Mouse (Mus musculus) left cerebral cortex, postnatal 14 days (tissue): Measurements from ENCODE around the gene Ccdc181. TPM values are rescaled to one million over a fixed set of nuclear protein-coding genes. Genes with fewer than 3 reads are reported as not detected.

Source experiments
- DNase-seq, 2 experiments: peaks; one replicate each; pipeline ENCODE4 v3.0.0; 2021 to 2022; ENCODE audit warnings: low spot score in 2 of 2, mixed read lengths in 1 of 2
- intact Hi-C: fragments of 180-260 bp; cut with DNase I; formaldehyde crosslinking; loops from one replicate; pipeline ENCODE4 v1.15.1; 2025
- total RNA-seq, 2 experiments: library from RNA; stranded (reverse); gene quantifications; 2 replicates each; pipeline ENCODE4 v1.2.3; 2021

Ccdc181 gene
- total RNA-seq, 2 experiments from 2014 or later: 19.3 to 21.1 TPM

DNA sequence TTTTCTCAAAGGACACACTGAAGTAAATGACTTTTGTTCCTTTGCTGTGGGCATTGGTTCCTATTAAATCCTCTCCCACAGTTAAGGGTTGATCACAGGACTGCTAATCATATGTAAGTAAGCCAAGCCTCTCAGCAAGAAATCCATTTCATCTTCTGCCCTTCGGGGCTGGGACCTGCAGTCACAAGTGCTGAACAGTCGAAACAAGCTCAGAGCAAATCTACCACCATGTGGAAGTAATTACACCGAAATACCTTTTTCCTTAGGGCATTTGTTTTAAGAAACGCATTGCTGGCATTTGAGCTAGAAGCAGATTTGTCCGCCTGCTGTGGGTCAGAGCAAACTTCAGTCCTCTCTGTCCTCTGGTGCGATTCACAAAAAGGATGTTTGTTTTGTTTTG is 1.7 kb upstream of the Ccdc181 start:
- intact Hi-C loops: no loop called here
- DNase-seq: no peak

DNA sequence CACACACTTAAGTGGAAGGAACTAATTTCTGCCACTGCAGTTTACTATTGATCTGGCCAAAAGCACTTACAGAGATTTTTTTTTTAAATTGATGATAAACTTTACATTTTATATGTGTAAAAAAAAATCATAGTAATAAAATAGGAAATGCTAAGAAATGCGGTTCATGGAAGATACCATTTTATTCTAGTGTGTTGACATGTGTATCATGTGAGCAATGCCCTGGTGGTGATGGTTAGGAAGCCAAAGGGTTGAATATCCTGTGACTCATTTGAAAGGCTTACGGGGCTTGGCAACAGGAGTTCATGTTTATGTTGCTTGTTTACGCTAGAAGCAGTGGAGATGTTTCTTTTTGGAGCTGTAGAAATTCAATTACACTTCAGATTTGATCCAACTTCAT is 1.2 kb downstream of the Ccdc181 start:
- intact Hi-C loops: loop anchor here (2.0 kb wide), 1 partner anchor 28 kb away; the partner anchor contains the start of gene Slc19a2
- DNase-seq: no peak

DNA sequence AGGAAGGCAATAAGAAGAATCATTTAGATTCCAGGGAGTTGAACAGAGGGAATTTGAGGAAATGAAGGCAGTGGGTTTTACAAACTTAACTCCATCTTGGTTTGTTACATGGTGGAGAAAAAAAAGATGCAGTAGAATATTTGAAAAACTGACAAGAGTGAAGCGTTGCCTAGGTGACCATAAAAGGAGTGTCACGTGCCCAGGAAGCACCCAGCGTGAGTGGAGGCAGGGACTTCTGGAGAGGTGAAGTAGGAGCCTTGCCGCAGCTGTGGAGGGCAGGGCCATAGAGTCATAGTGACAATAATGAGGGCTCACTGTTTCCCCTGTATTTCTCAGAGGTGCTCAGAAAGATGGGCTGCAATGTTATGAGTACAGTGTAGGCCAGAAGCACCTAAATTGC is 3.9 kb downstream of the Ccdc181 start:
- no peak for DNase-seq
- intact Hi-C loops: no loop called here

DNA sequence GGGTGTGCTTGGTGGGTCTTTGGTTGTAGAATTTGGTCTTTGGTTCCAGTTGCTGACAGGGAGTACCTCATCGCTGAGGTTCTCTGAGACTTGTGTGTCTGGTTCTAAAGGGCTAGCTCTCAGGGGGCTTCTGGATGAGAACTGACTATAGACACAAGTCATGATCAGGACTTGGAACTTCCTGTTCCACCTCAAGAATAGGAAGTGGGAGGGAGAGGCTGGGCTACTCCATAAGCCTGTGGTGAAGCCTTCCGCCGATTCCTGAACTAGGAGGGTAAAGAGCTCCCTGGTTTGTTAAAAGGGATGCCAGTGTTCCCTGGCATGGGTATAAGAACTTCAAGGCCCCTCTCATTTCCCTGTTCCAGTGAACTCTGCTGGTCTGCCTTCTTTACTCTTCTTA is 8.6 kb downstream of the Ccdc181 start:
- DNase-seq: no peak
- intact Hi-C loops: no loop called here

DNA sequence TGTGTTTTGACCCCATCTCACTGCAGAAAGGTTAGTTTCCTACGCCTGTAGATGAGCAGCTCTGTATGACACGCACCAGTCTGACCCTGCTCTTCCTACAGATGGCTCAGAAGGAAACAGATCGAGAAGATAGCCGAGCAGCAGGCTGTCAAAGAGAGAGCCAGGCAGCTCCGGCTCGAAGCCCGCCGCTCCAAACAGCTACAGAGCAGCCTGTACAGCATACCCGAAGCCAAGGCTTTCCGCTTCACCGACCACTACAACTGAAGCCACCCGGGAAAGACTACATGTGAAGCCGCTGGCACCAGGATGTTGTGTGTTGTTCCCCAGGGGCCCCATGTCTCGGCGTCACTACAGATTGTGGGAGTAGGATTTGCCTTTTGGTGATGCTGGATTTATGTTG is 12.0 kb downstream of the Ccdc181 start:
- intact Hi-C loops: no loop called here
- DNase-seq: no peak

DNA sequence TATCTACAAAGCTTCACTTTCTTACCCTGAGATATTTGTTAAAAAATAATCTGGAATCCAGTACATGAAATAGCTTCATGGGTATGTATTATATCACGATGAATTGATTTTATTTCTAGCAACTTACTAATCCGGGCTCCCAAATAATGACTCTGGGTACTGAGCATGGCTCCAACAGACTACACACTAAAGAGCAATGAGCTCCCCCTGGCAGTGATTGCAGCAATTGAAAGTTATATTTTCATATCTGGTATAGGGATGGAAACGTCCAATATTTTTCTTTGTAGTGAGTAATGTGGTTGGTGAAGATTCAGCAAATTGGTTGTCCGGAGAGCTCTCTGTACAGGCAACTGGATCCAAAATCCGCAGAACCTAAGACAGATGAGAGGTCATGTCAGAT is 16.7 kb downstream of the Ccdc181 start:
- no peak for DNase-seq
- intact Hi-C loops: no loop called here

DNA sequence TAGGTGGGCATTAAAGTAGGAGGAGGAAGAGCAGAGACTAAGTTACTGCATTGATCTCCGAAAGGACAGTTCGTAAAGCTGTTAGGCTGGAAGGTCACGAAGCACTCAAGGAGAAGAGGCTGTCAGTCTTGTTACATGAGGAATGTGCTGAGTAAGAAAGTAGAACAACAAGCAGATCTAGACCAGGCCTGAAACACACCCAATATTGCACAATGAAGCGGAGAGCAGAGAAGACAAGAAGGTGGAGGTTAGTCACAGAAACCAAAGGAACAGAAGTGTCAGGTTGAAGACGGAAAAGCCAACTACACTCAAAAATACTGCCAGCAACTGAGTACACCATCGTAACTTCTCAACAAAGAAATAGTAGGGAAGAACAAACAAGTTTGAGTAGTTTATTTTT is 18.7 kb downstream of the Ccdc181 start:
- intact Hi-C loops: no loop called here
- DNase-seq: no peak

DNA sequence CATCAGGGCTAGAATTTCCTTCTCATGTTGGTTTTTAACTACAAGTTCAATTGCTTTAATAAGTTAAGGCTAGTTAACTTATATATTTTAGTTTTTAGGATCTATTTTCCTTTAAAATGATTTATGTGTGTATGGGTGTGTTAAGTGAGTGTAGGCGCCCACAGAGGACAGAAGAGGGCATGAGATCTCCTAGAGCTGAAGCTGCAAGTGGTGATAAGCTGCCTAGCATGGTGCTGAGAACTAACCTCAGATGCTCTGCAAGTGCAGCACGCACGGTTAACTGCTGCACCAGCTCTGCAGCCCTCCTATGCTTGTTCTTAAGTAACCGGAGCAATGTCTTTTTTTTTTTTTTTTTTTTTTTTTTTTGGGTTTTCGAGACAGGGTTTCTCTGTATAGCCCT is 21.1 kb downstream of the Ccdc181 start:
- intact Hi-C loops: no loop called here
- no peak for DNase-seq

DNA sequence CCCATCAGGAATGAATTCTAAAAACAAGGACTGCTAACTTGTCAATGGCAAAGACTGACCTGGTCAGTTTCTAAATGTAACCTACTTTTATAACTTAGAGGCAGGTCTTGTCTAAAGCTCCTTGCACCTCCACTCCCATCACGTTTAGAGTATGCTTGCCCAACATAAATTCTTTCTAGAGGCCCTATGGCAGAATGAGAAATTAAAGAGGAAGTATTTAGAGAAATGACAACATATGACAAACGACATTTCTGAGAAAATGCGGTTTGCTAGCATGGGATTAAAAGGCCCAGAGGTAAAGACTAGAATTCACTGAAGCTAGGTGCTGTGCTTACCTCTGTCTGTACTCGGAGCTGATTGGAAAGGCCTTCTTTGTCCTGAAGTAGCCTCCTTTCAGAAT is 26.6 kb downstream of the Ccdc181 start:
- DNase-seq: no peak
- intact Hi-C loops: no loop called here

DNA sequence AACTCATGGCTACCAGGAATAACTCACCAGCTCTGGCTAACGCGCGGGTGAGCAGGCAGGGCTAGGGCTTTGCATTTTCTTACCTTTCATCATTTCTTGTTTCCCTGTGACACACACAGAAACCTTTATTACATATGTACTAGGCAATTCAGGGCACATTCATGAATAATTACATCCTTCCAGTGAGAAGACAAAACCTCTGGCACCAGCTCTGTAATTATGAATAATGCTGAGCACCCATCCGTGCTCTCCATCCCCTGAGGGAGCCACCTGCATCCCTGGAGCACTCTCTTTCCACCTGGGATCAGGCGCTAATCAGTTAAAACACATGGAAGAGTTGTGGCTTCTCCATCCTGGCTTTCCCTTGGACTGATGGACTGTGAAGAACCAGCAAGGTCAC is 28.4 kb downstream of the Ccdc181 start, which contains the start of gene Nme7:
Gene Nme7, plus strand, starts transcription at position 301 of the 400 bp plus-strand sequence.
- intact Hi-C loops: no loop called here
- no peak for DNase-seq

DNA sequence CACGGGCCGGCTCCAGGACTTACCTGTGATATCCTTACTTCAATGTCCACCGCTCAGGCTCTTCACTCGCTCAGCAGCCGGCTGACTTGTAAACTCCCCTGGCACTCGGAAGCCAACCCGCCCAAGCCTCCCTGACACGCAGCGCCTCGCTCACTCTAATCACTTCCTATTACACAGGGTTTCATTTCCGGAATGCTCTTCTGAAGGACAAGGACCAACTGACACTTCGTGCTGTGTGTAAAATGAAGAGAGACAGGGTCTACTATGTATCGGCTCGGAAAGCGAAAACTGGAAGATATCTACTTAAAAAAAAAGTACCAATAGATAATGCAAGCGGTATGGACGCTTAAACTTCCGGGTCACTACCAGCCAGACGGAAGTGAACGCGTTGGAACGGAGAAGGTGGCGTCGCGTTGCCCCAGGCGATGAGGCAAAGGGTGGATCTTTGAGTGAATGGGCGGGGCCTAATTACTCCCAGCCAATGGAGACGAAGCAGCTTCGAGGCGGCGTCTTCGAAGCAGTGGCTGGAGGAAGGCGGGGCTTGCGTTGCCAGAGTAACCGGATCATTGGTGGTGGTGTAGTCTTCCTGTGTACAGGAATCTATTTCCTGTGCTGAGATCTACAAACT is 31.9 kb downstream of the Ccdc181 start, which contains the start of gene Blzf1:
Gene Blzf1, minus strand, starts transcription at position 366 of the 628 bp plus-strand sequence.
- peak; percentile 98 for DNase-seq
- intact Hi-C loops: no loop called here

DNA sequence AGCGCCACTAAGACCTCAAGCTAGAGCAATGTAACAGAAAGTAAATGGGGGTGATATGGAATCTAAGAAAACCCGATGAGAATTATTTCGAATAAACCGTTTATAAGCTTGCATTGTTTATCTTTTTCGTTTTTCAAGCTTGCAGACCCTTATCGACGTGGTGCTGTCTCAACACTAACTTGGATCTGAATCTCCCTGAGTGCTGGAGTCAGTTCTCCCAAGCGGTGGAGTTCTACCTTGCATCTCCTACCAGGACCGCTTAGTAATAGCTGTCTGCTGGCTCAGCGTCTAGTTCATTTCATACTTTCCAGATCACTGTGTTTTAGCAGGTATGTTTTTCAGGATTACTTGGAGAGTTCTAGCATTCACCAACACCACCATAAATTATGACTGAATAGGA is 32.5 kb downstream of the Ccdc181 start:
- intact Hi-C loops: no loop called here
- peak in 1 of 2 experiments; percentile 31 for DNase-seq

DNA sequence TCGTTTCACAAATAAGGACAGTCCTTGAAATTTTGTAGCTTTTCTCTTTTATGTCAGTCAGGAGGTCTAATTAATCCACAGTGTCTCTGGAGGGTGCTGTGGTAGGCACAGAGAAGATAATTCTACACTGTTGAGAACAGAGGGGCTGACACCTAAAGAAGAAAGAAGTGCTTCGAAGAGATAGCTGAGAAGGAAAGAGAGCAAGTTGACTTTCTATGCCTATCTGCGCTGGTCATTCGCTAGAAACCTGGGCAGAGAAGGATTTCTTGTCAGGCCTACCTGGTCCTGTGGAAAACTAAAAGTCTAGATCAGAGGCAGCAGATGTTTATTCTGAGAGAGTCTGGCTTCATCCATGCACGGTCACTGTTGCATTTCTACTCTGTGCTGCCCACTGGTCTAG is 38.7 kb downstream of the Ccdc181 start:
- DNase-seq: no peak
- intact Hi-C loops: loop anchor here (10.0 kb wide), 1 partner anchor 731 kb away; no protein-coding TSS in a partner anchor

DNA sequence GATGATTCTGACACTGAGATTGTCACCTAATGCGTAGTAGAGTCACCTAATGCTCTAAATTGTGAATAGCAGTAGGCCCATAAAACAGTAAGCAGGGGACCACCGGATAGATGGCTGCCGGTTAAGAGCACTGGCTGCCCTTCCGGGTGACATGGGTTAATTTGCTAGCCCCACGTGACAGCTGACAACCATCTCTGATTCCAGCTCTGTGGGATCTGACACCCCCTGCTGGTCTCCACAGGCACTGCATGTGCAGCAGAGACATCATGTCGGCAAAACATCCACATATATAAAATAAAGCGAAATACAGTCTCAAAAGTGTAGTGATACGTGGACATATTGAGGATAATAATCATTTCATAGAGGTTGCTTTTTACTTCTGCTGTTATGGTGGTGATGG is 39.9 kb downstream of the Ccdc181 start:
- intact Hi-C loops: loop anchor here (5.0 to 10.0 kb wide), 2 partner anchors 122 to 730 kb away; no protein-coding TSS in a partner anchor
- peak in 1 of 2 experiments; percentile 71 for DNase-seq

DNA sequence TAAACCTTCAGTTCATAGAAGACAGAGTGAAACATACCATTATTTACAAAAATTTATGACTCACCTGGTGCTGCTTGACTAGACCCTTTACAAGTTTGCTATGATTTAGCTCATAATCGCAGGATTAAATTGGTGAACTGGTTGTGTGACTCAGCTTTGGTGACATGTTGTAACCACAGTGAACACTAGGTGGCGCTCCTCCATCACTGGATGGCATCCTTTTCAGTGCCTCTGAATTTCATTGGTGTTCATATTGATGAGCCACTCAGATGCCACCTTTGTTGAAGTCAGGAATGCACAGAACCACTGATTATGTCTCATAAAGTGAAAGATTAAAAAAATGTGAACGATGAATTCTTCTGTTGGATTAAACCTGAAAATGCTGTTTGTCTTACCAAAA is 41.3 kb downstream of the Ccdc181 start:
- DNase-seq: peak; percentile 82 to 91
- intact Hi-C loops: loop anchor here (2.0 to 10.0 kb wide), 3 partner anchors 121 to 728 kb away; no protein-coding TSS in a partner anchor

DNA sequence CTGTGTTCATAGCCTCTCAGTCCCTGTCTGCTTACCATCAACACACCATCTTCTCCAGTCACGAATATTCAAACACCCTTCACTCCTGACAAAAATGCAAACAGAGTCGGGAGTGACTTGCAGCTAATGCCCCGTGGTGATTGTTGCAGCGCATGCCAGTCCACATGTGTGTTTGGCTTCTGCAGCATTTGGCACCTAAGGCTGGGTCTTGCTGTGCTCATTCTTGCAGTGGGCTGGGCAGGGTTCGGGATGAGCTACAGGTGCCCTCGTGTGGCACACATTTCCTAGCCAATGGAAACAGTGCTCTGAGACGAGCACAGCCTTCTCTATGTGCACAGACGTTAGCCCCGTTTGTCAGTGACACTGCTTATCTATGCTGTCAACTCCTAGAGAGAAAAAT is 41.9 kb downstream of the Ccdc181 start:
- DNase-seq: no peak
- intact Hi-C loops: loop anchor here (2.0 to 10.0 kb wide), 3 partner anchors 120 to 728 kb away; no protein-coding TSS in a partner anchor

DNA sequence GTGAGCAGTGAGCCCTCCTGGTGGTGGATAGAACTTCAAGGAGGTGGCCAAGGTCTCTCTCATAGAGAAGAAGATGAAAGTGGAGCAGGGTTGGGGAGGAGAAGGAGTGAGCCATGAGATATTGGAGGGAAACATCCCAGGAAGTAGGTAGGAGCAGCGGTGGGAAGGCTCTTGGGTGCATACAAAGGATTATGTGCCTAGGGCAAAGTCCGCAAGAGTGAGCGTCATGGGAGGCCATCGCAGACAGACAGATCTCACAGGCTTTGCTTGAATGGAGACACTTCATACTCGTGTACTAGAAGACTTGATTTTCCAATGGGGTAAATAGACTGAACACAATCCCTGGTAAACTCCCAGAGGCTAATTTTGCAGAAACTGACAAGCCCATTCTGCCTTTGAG is 43.1 kb downstream of the Ccdc181 start:
- intact Hi-C loops: loop anchor here (2.0 to 10.0 kb wide), 3 partner anchors 119 to 802 kb away; no protein-coding TSS in a partner anchor
- no peak for DNase-seq

DNA sequence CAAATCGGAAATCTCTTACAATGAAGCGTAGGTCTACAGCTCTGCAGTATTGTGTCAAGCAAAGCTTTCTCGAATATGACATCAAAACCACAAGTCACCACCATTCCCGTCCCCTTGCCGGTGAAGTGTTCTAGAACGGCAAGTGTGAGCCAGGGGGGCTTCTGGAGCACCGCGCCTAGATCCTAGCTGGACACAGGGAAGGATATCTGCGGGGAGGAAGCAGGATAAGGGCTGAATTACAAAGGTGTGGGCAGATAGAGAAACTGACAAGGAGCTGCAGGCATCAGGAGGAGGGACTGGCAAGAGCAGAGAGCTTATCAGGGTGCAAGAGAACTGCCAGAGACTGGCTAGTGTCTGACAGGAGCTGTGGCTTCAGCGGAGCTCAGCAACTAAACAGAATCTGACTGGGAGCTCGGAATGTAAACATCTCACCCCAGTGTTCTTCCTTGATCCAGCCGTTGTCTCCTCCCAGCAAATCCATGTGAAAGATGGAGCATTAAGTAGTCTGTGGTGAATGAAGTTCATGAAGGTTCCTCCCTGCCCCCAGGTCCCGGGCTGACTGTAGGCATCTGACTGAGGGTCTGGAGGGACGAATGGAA is 44.3 kb downstream of the Ccdc181 start:
- intact Hi-C loops: loop anchor here (2.0 to 10.0 kb wide), 3 partner anchors 118 to 801 kb away; no protein-coding TSS in a partner anchor
- DNase-seq: no peak

DNA sequence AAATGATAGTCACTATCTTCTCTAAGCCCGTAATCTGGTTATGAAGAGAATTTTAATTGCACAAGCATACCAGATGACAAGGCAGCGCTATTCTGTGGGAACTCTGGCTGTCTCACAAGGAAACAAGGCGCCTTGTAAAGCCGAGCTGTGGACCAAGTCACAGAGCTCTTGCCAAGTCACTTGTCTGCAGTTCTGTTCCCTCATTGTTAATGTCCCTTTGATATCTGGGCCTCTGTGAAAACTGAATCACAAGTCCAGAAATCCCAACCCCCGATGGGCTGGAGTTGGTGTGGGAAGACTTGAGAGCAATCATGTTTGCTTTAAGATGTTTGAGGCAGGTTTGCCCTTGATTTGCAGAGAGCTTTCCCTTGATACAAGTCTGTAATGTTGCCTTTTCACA is 45.3 kb downstream of the Ccdc181 start:
- intact Hi-C loops: no loop called here
- DNase-seq: peak; percentile 52 to 62

DNA sequence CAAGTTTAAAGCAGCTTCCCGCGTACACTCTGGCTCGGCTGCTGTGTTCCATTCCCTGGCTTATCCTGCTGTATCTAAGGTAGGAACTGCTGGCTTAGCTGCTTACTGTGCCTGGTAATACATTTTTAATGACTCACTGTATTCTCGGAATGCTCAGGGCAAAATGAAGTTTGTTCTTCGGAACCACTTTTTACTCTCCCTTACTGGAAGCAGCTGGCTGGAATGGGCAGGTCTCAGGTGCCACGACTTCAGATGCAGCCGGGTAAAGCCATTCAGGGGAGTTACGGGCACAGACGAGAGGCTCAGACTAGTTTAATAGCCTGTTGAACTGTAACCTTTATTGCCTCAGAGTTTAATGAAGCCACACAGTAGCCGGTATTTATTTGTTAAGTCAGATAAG is 46.0 kb downstream of the Ccdc181 start:
- intact Hi-C loops: no loop called here
- no peak for DNase-seq
